Mouse (Mus musculus) MEL (cell line): ENCODE data around the gene Mapk7. TPM values are rescaled to one million over a fixed set of nuclear protein-coding genes. Genes with fewer than 3 reads are reported as not detected.

ENCODE experiments used
- DNase-seq: peaks from one replicate; pipeline ENCODE4 v3.0.0; 2011; ENCODE audit warnings: low read depth, low spot score
- H3K27ac ChIP-seq: 2 replicates; pipeline ENCODE4 v1.5.1; 2012; ENCODE audit warnings: low read depth, mild to moderate bottlenecking, control low read depth, low read length, moderate library complexity; ENCODE audit not compliant: control insufficient read depth
- H3K27me3 ChIP-seq, 2 experiments: fragments of 150-350 bp in 1 of 2; sonication (generic) in 1 of 2; 2 replicates each; pipeline ENCODE4 v1.6.1; 2012; ENCODE audit warnings: low read length in 2 of 2, mild to moderate bottlenecking in 2 of 2, improper control_type of control experiment in 1 of 2, moderate library complexity in 1 of 2; ENCODE audit not compliant: insufficient read depth in 2 of 2, control insufficient read depth in 1 of 2
- H3K36me3 ChIP-seq, 2 experiments: 2 replicates each; pipeline ENCODE4 v1.6.1; 2012 to 2014; ENCODE audit warnings: low read length in 2 of 2, improper control_type of control experiment in 1 of 2, inconsistent platforms in 1 of 2, mild to moderate bottlenecking in 1 of 2; ENCODE audit not compliant: insufficient read depth in 2 of 2, control insufficient read depth in 1 of 2
- H3K4me1 ChIP-seq, 2 experiments: fragments of 150-350 bp in 1 of 2; sonication (generic) in 1 of 2; 2 replicates each; pipeline ENCODE4 v1.6.1; 2012; ENCODE audit warnings: low read length in 2 of 2, improper control_type of control experiment in 1 of 2, mild to moderate bottlenecking in 1 of 2; ENCODE audit not compliant: insufficient read depth in 2 of 2, control insufficient read depth in 1 of 2
- H3K4me3 ChIP-seq, 2 experiments: fragments of 150-350 bp in 1 of 2; sonication (generic) in 1 of 2; 2 replicates each; pipeline ENCODE4 v1.5.1; 2012; ENCODE audit warnings: low read depth in 2 of 2, low read length in 2 of 2, mild to moderate bottlenecking in 2 of 2, moderate library complexity in 2 of 2, control low read depth in 1 of 2, improper control_type of control experiment in 1 of 2; ENCODE audit not compliant: control insufficient read depth in 1 of 2, insufficient read depth in 1 of 2
- H3K79me2 ChIP-seq: 2 replicates; pipeline ENCODE4 v1.6.1; 2012; ENCODE audit warnings: mild to moderate bottlenecking, low read length, moderate library complexity; ENCODE audit not compliant: control insufficient read depth, poor library complexity, insufficient read depth
- H3K9ac ChIP-seq: 2 replicates; pipeline ENCODE4 v1.6.1; 2012; ENCODE audit warnings: low read depth, mild to moderate bottlenecking, control low read depth, low read length, moderate library complexity; ENCODE audit not compliant: control insufficient read depth, poor library complexity, severe bottlenecking
- H3K9me3 ChIP-seq: fragments of 150-350 bp; sonication (generic); replicated peaks from 2 replicates; pipeline ENCODE4 v1.6.1; 2012; ENCODE audit warnings: mild to moderate bottlenecking, low read length, improper control_type of control experiment, moderate library complexity; ENCODE audit not compliant: insufficient read depth
- BHLHE40 ChIP-seq: IDR thresholded peaks from 2 replicates; pipeline ENCODE4 v1.6.1; 2012; ENCODE audit warnings: low read depth, mild to moderate bottlenecking, inconsistent platforms, low read length, improper control_type of control experiment, borderline replicate concordance
- CHD2 ChIP-seq: IDR thresholded peaks from 2 replicates; pipeline ENCODE4 v1.6.1; 2011; ENCODE audit warnings: low read length, improper control_type of control experiment
- E2F4 ChIP-seq: IDR thresholded peaks from 2 replicates; pipeline ENCODE4 v1.6.1; 2011; ENCODE audit warnings: low read depth, low read length, improper control_type of control experiment, borderline replicate concordance
- EP300 ChIP-seq, 2 experiments: IDR thresholded peaks; 2 replicates each; pipeline ENCODE4 v1.6.1; 2011; ENCODE audit warnings: improper control_type of control experiment in 2 of 2, low read length in 2 of 2, low read depth in 1 of 2, mild to moderate bottlenecking in 1 of 2
- ETS1 ChIP-seq: IDR thresholded peaks from 2 replicates; pipeline ENCODE4 v1.6.1; 2012; ENCODE audit warnings: low read depth, mild to moderate bottlenecking, inconsistent platforms, low read length, improper control_type of control experiment, moderate library complexity
- GATA1 ChIP-seq: IDR thresholded peaks from 2 replicates; pipeline ENCODE4 v1.6.1; 2011; ENCODE audit warnings: low read depth, low read length, improper control_type of control experiment
- HCFC1 ChIP-seq: IDR thresholded peaks from 2 replicates; pipeline ENCODE4 v1.6.1; 2012; ENCODE audit warnings: low read depth, mild to moderate bottlenecking, inconsistent platforms, low read length, improper control_type of control experiment, moderate library complexity
- JUND ChIP-seq: IDR thresholded peaks from 2 replicates; pipeline ENCODE4 v1.6.1; 2011; ENCODE audit warnings: low read depth, mild to moderate bottlenecking, improper control_type of control experiment, low read length
- MAX ChIP-seq: IDR thresholded peaks from 2 replicates; pipeline ENCODE4 v1.6.1; 2011; ENCODE audit warnings: low read length, improper control_type of control experiment
- MAZ ChIP-seq: IDR thresholded peaks from 2 replicates; pipeline ENCODE4 v1.6.1; 2012; ENCODE audit warnings: low read depth, mild to moderate bottlenecking, inconsistent platforms, low read length, improper control_type of control experiment
- MEF2A ChIP-seq: IDR thresholded peaks from 2 replicates; pipeline ENCODE4 v1.6.1; 2014; ENCODE audit warnings: low read depth, mild to moderate bottlenecking, inconsistent platforms, low read length, improper control_type of control experiment; ENCODE audit not compliant: poor library complexity, insufficient replicate concordance, severe bottlenecking; ENCODE audit errors: extremely low read depth
- MXI1 ChIP-seq: IDR thresholded peaks from 2 replicates; pipeline ENCODE4 v1.6.1; 2011; ENCODE audit warnings: mild to moderate bottlenecking, low read depth, low read length, improper control_type of control experiment
- NELFE ChIP-seq: IDR thresholded peaks from 2 replicates; pipeline ENCODE4 v1.6.1; 2011; ENCODE audit warnings: low read depth, low read length, improper control_type of control experiment
- NRF1 ChIP-seq: IDR thresholded peaks from 2 replicates; pipeline ENCODE4 v1.6.1; 2014; ENCODE audit warnings: low read depth, mild to moderate bottlenecking, inconsistent platforms, low read length, improper control_type of control experiment, moderate library complexity; ENCODE audit not compliant: poor library complexity, insufficient read depth, severe bottlenecking
- POLR2A ChIP-seq, 2 experiments: IDR thresholded peaks; 2 replicates each; pipeline ENCODE4 v1.6.1; 2011 to 2012; ENCODE audit warnings: low read length in 2 of 2, mild to moderate bottlenecking in 2 of 2, control low read depth in 1 of 2, improper control_type of control experiment in 1 of 2, low read depth in 1 of 2, moderate library complexity in 1 of 2; ENCODE audit not compliant: control insufficient read depth in 1 of 2, insufficient read depth in 1 of 2, poor library complexity in 1 of 2
- POLR2AphosphoS5 ChIP-seq: IDR thresholded peaks from 2 replicates; pipeline ENCODE4 v1.6.1; 2012; ENCODE audit warnings: low read depth, borderline replicate concordance, mild to moderate bottlenecking, inconsistent platforms, low read length, moderate library complexity, mixed read lengths
- SIN3A ChIP-seq: IDR thresholded peaks from 2 replicates; pipeline ENCODE4 v1.6.1; 2012; ENCODE audit warnings: low read length, improper control_type of control experiment, inconsistent platforms
- SMC3 ChIP-seq: IDR thresholded peaks from 2 replicates; pipeline ENCODE4 v1.6.1; 2011; ENCODE audit warnings: low read depth, low read length, improper control_type of control experiment
- TAL1 ChIP-seq: IDR thresholded peaks from 2 replicates; pipeline ENCODE4 v1.6.1; 2012; ENCODE audit warnings: mild to moderate bottlenecking, inconsistent platforms, low read length, moderate library complexity, mixed read lengths
- TCF12 ChIP-seq: IDR thresholded peaks from 2 replicates; pipeline ENCODE4 v1.6.1; 2014; ENCODE audit warnings: low read depth, mild to moderate bottlenecking, inconsistent platforms, low read length, improper control_type of control experiment, moderate library complexity
- UBTF ChIP-seq: IDR thresholded peaks from 2 replicates; pipeline ENCODE4 v1.6.1; 2012; ENCODE audit warnings: low read depth, mild to moderate bottlenecking, inconsistent platforms, low read length, improper control_type of control experiment, moderate library complexity, borderline replicate concordance; ENCODE audit not compliant: insufficient read depth
- USF1 ChIP-seq: IDR thresholded peaks from 2 replicates; pipeline ENCODE4 v1.6.1; 2014; ENCODE audit warnings: low read depth, mild to moderate bottlenecking, inconsistent platforms, low read length, improper control_type of control experiment, moderate library complexity
- ZKSCAN1 ChIP-seq: IDR thresholded peaks from 2 replicates; pipeline ENCODE4 v1.6.1; 2012; ENCODE audit warnings: low read depth, mild to moderate bottlenecking, inconsistent platforms, low read length, improper control_type of control experiment, moderate library complexity
- ZMIZ1 ChIP-seq: IDR thresholded peaks from 2 replicates; pipeline ENCODE4 v1.6.1; 2012; ENCODE audit warnings: low read depth, mild to moderate bottlenecking, inconsistent platforms, low read length, improper control_type of control experiment, moderate library complexity
- polyA plus RNA-seq, 2 experiments: library from polyadenylated mRNA; stranded (reverse) in 1 of 2; unstranded in 1 of 2; fragments of >175 nt in 1 of 2; fragments of >200 nt in 1 of 2; gene quantifications; 2 replicates each; pipeline versions ENCODE4 v1.2.1 to v1.2.4; 2012; ENCODE audit warnings: low replicate concordance in 2 of 2, low read depth in 1 of 2; ENCODE audit not compliant: insufficient read length in 2 of 2, insufficient read depth in 1 of 2, missing spikeins in 1 of 2
- total RNA-seq: library from RNA; depleted of rRNA; stranded (reverse); fragments of 300-350 nt; gene quantifications from 2 replicates; pipeline ENCODE4 v1.2.3, GENCODE M21; 2012; rRNA removed

The Mapk7 gene
- total RNA-seq: 12.6 and 12.7 TPM in 2 replicates
- 10 to 100 TPM in 1 of 2 experiments, not detected in 1; 25.3 TPM for polyA plus RNA-seq

- TF ChIP-seq ETS1 (peak; percentile 53; the same call in 1 of the 2 replicates), TAL1 (no peak), GATA1 (peak; percentile 32; the same call in 1 of the 2 replicates), MXI1 (peak; percentile 79), ZKSCAN1 (no peak), NELFE (peak; percentile 45), SIN3A (peak; percentile 53), MAX (peak; percentile 78; the same call in 1 of the 2 replicates), SMC3 (no peak), JUND (no peak), NRF1 (peak; percentile 93), USF1 (peak; percentile 59), ZMIZ1 (no peak), MEF2A (no peak), TCF12 (0 out of 2 replicates have a peak, but pooled peaks have one; percentile 27), POLR2AphosphoS5 (no peak), CHD2 (peak; percentile 38; the same call in 1 of the 2 replicates), MAZ (peak; percentile 95), POLR2A (IDR thresholded peaks at IDR 0.05; ENCODE audit: control insufficient read depth in 1 of 2, insufficient read depth in 1 of 2, low read depth in 1 of 2, low read length in 2 of 2, poor library complexity in 1 of 2) (peak in 1 of 2 experiments; percentile 73; a peak in 2 of 4 replicates), BHLHE40 (0 out of 2 replicates have a peak, but pooled peaks have one; percentile 18), E2F4 (peak; percentile 85; the same call in 1 of the 2 replicates), UBTF (no peak), HCFC1 (peak; percentile 70), EP300 (IDR thresholded peaks at IDR 0.05; ENCODE audit: low read depth in 1 of 2, low read length in 2 of 2) (0 out of 4 replicates have a peak, but pooled peaks of 1 of the 2 experiments have one; percentile 4)
- Histone ChIP-seq H3K27me3 (no peaks in the 10 kb centered on the region), H3K79me2 (peaks cover 7% of the 10 kb centered on the region; the same call in 1 of the 2 replicates), H3K9me3 (no peaks in the 10 kb centered on the region), H3K9ac (peak within 1 kb of the TSS; percentile 79), H3K4me1 (peaks cover 5 to 36% of the 10 kb centered on the region in 2 experiments), H3K4me3 (peak within 1 kb of the TSS; percentile 67 to 94), H3K36me3 (peaks cover 0 to 34% of the 10 kb centered on the region in 2 experiments; a peak in 3 of 4 replicates), H3K27ac (peak within 1 kb of the TSS; percentile 64)
- peak; percentile 99 for DNase-seq
These were observed at the start of gene Mapk7 for GRCm38 (mm10) chr11:61494129-61494997. Gene Mapk7, minus strand, starts transcription at chr11:61494406.
